Mouse (Mus musculus) ES-Bruce4 (cell line): ENCODE measurements around the gene Glrx2. TPM values are rescaled to one million over a fixed set of nuclear protein-coding genes. Genes with fewer than 3 reads are reported as not detected.

Source experiments
- H3K27ac ChIP-seq: 2 replicates; pipeline ENCODE4 v1.5.1; 2012; ENCODE audit warnings: low read length, inconsistent platforms; ENCODE audit not compliant: insufficient read depth
- H3K27me3 ChIP-seq: 2 replicates; pipeline ENCODE4 v1.6.1; 2012; ENCODE audit warnings: mild to moderate bottlenecking, low read length, inconsistent platforms; ENCODE audit not compliant: control insufficient read depth, poor library complexity, insufficient read depth, severe bottlenecking
- H3K36me3 ChIP-seq: 2 replicates; pipeline ENCODE4 v1.6.1; 2012; ENCODE audit warnings: inconsistent platforms, mild to moderate bottlenecking, low read length, moderate library complexity; ENCODE audit not compliant: control insufficient read depth, poor library complexity, insufficient read depth, severe bottlenecking
- H3K4me1 ChIP-seq: one replicate; pipeline ENCODE4 v1.8.1; 2011; ENCODE audit warnings: low read length; ENCODE audit not compliant: control insufficient read depth, insufficient read depth
- H3K4me3 ChIP-seq: 2 replicates; pipeline ENCODE4 v1.5.1; 2011; ENCODE audit warnings: low read depth, mild to moderate bottlenecking, low read length
- H3K9ac ChIP-seq: 2 replicates; pipeline ENCODE4 v1.6.1; 2012; ENCODE audit warnings: low read depth, mild to moderate bottlenecking, inconsistent platforms; ENCODE audit not compliant: poor library complexity, severe bottlenecking
- H3K9me3 ChIP-seq: replicated peaks from 2 replicates; pipeline ENCODE4 v1.6.1; 2012; ENCODE audit warnings: mild to moderate bottlenecking, low read length, inconsistent platforms; ENCODE audit not compliant: control insufficient read depth, poor library complexity, insufficient read depth, severe bottlenecking
- CTCF ChIP-seq: IDR thresholded peaks from one replicate; pipeline ENCODE4 v1.8.1; 2011; ENCODE audit warnings: low read depth, low read length
- EP300 ChIP-seq: IDR thresholded peaks from 2 replicates; pipeline ENCODE4 v1.6.1; 2011; ENCODE audit warnings: low read depth, low read length; ENCODE audit not compliant: insufficient read depth
- POLR2A ChIP-seq: IDR thresholded peaks from one replicate; pipeline ENCODE4 v1.8.1; 2011; ENCODE audit warnings: low read length; ENCODE audit not compliant: insufficient read depth
- polyA plus RNA-seq: library from polyadenylated mRNA; stranded (reverse); fragments of >200 nt; gene quantifications from 2 replicates; pipeline ENCODE4 v1.2.4, GENCODE M21; 2011; ENCODE audit warnings: low read depth; ENCODE audit not compliant: missing spikeins, insufficient read depth, insufficient read length

Gene Glrx2
- polyA plus RNA-seq, 1 experiment: 42.3 TPM

DNA sequence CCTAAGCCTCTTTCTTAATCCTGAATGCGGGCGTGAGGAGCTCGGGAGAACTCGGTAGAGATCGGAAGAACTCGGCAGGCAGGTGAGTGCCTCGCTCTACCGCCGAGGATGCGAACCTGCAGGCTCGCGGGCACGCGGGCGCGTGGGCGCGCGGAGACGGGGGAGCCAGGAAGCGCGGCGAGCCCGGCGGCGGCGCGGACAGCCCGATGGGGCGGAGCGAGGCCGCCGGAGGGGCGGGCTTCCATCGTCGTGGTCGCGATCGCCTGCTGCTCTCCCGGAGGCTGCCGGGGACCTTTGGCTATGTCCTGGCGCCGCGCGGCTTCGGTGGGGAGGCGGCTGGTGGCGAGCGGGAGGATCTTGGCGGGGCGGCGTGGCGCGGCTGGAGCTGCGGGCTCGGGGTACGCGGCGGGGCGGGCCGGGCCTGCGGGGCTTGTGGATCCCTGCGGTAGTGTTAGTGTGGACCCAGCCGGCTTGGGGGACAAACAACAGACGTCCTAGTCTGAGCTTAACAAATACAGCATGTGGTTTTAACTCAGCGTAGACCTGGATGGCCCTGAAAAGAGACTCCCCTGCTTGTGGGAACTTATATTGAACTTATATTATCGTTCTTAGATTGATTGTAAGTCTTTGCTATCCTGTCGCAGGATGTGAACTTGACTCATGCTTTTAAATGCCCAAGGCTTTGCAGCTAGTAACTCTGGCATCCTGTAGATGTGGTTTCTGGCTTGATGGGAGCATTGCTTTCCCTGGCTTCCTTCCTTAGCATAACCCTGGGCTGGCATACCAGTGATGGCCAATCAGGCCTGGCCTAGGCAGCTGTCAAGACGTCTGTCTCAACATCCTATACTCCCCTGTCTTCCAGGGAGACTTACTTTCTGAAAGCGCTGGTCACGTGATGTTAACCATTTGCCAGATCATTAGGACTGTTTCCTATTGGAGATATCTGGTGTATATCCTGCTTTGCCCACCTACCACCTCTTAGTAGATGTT, 23.5 kb downstream of the Glrx2 start:
- Histone ChIP-seq H3K27me3 (no peaks in the 10 kb centered on the region), H3K9ac (peak overlapping the region; percentile 89), H3K4me3 (peak overlapping the region; percentile 96), H3K36me3 (peaks cover 2% of the 10 kb centered on the region; the same call in 1 of the 2 replicates), H3K9me3 (no peaks in the 10 kb centered on the region), H3K4me1 (peaks cover 1% of the 10 kb centered on the region), H3K27ac (peak overlapping the region; percentile 52)
- TF ChIP-seq POLR2A (no peak), EP300 (no peak), CTCF (no peak)

DNA sequence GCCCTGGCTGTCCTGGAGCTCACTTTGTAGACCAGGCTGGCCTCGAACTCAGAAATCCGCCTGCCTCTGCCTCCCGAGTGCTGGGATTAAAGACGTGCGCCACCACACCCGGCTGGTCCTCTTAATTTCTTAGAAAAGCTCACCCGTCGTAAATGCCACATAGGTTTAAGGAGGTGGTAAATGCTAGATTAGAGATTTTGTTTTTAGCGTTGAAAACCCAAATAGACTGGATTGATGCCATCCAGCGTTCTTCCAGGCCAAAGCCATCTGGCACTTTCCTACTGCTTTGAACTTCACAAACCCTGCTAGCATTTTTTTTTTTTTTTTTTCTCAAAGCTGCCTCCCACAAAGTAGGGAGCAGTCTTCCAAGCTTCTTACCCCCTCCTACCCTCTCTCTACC, 24.4 kb downstream of the Glrx2 start:
- peaks cover 2% of the 10 kb centered on the region for H3K36me3 ChIP-seq
- H3K4me3 ChIP-seq: no peak overlapping the region
- no peak overlapping the region for H3K27ac ChIP-seq
- no peak overlapping the region for H3K9ac ChIP-seq
- peaks cover 2% of the 10 kb centered on the region for H3K4me1 ChIP-seq
- no peaks in the 10 kb centered on the region for H3K27me3 ChIP-seq
- TF ChIP-seq CTCF (no peak), POLR2A (no peak), EP300 (no peak)
- H3K9me3 ChIP-seq: no peaks in the 10 kb centered on the region

DNA sequence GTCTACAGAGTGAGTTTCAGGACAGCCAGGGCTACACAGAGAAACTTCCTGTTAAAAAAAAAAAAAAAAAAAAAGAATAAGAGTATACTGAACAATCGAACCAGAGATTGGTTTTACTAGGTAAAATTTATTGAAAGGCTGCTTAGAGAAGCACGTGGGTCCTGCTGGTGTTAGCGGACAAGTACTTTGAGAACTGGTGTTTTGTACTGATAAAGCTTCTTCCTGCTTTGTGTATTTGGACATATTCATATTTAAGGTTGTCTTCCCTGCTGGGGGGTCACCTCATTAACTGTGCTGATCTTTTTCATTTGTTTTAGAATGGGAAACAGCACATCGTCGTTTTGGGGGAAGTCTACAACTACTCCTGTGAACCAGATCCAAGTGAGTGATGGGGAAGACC, 25.2 kb downstream of the Glrx2 start:
- Histone ChIP-seq H3K4me1 (peaks cover 3% of the 10 kb centered on the region), H3K9me3 (no peaks in the 10 kb centered on the region), H3K27ac (no peak overlapping the region), H3K27me3 (no peaks in the 10 kb centered on the region), H3K9ac (no peak overlapping the region), H3K4me3 (no peak overlapping the region), H3K36me3 (peaks cover 2% of the 10 kb centered on the region)
- no peak for TF ChIP-seq CTCF

DNA sequence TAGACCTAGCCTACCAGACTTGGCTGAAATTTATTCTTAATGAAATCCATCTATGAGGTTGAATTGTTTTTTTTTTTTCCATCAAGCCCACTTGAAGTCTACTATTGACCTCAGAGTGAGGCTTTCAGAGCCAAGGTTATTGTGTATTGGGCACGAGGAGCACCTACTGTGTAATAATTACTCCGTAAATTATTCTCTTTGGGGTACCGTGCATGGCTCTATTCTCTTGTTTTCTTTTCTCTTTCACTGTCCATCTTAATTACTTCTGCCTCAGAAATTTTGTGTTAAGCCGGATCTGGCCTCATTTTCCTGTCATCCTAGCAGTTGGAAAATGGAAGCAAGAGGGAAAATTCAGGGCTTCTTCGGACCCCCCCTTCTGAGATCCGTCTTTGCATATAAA, 26.0 kb downstream of the Glrx2 start:
- H3K27me3 ChIP-seq: no peaks in the 10 kb centered on the region
- H3K36me3 ChIP-seq: peaks cover 2% of the 10 kb centered on the region
- H3K27ac ChIP-seq: no peak overlapping the region
- H3K4me1 ChIP-seq: peaks cover 3% of the 10 kb centered on the region
- TF ChIP-seq POLR2A: no peak
- no peak for TF ChIP-seq CTCF
- no peak for TF ChIP-seq EP300
- no peaks in the 10 kb centered on the region for H3K9me3 ChIP-seq
- H3K4me3 ChIP-seq: no peak overlapping the region
- no peak overlapping the region for H3K9ac ChIP-seq

DNA sequence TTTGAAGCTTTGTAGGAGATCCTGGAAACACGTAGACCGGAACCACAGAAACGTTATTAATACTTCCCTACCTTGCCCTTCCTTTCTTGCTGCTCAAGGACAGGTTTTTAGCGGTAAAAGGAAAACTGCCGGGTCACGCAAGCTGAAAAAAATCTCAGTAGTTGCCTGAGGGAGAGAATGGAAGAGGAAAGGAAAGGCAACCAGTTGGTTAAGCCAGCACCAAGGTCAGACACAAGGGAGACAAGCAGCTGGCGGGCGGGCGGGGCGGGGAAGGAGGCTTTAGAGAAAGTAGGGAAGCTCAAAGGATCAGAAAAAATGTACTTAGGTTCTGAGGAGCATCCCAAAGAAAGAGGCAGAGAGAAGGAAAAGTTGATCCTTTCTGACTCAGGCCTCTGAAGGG, 29.7 kb downstream of the Glrx2 start:
- Histone ChIP-seq H3K36me3 (peaks cover 2% of the 10 kb centered on the region), H3K9me3 (no peaks in the 10 kb centered on the region), H3K27me3 (no peaks in the 10 kb centered on the region), H3K27ac (peak overlapping the region; percentile 83), H3K4me1 (peaks cover 3% of the 10 kb centered on the region), H3K4me3 (no peak overlapping the region), H3K9ac (peak overlapping the region; percentile 37)
- TF ChIP-seq POLR2A (no peak), EP300 (no peak), CTCF (no peak)

DNA sequence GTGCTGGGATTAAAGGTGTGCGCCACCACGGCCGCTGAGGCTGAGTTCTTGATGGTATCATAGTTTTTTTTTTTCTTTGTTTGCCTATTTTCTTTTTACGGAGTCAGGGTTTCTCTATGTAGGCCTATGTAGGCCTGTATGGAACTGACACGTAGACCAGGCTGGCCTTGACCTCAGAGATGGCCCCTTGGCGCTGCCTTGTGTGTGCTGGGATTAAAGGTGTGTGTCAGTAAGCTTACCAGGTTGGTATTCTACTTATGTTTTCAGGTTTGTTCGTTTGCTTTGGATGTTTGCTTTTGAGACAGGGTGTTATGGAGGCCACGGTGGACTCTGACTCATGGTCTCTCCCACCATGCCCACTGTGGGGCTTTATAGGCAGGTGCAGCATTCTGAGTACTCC, 46.0 kb downstream of the Glrx2 start:
- TF ChIP-seq POLR2A: no peak
- TF ChIP-seq EP300: no peak
- TF ChIP-seq CTCF: no peak
- Histone ChIP-seq H3K9ac (no peak overlapping the region), H3K36me3 (peaks cover 16% of the 10 kb centered on the region), H3K4me3 (no peak overlapping the region), H3K27me3 (no peaks in the 10 kb centered on the region), H3K9me3 (no peaks in the 10 kb centered on the region), H3K4me1 (no peaks in the 10 kb centered on the region), H3K27ac (no peak overlapping the region)
